Mouse (Mus musculus) bone marrow macrophage, adult 2 months (primary cell): ENCODE results near the gene Tsc1.

Experiments
- CTCF ChIP-seq: IDR thresholded peaks from 2 replicates; pipeline ENCODE4 v1.5.1; 2012; ENCODE audit warnings: low read depth, mild to moderate bottlenecking, low read length, moderate library complexity
- POLR2A ChIP-seq: IDR thresholded peaks from 2 replicates; pipeline ENCODE4 v1.6.1; 2012; ENCODE audit warnings: mild to moderate bottlenecking, low read depth, low read length, borderline replicate concordance

- TF ChIP-seq CTCF (no peak), POLR2A (no peak)
Observed at GRCm38 (mm10) chr2:28656216-28656615, 15.2 kb downstream of the Tsc1 start.
